Mouse (Mus musculus): ENCODE data around the gene Saa1.
"Not testable (repeated sequence)": the region's sequence is repeated elsewhere in the genome, so short reads cannot be mapped to it uniquely, and the experiment has no call there.

The Saa1 gene

GRCm38 (mm10) chr7:46742880-46743279 lies at the start of gene Saa1:
Gene Saa1 (minus strand): TSS chr7:46742980.
- not testable (repeated sequence) for DNase-seq

- DNase-seq = no peak
These were observed 46.5 kb upstream of the Saa1 start for GRCm38 (mm10) chr7:46789177-46789849.

DNA sequence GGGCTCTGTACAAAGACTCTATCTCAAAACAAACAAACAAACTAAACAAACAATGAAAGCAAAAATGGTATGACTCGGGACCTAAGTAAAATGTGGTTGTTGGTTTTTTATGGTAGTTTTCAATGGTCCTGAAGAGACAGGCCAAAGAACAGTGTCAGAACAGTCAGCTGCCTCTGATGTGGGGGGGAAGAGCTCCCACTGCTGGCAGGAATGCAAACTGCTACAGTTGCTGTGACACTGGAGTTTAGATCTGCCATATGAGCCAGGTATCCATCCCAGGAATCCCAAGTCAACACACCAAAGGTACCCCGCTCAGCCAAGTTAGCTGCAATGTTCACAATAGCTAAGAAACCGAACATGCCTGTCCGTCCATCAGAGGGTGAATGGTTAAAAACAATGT lies 27.9 kb upstream of the Saa1 start:
- peak; percentile 66 to 78 for DNase-seq

DNA sequence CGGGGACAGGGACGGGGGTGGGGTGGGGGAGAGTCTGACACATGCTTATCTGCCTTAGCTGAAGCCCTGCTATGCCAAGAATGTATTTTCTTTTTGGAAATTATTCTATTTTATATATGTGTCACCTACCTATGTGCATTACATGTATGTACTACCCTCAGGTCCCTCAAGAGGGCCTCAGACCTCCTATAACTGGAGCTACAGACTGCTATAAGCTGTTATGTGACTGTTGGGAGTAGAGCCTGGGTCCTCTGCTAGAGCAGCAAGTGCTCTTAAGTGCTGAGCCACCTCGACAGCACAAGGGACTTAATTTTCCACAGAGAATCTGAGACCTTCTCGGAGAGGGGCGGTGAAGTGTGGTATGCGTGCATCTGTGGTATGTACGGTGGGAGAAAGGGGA lies 25.7 kb upstream of the Saa1 start:
- no peak for DNase-seq

DNA sequence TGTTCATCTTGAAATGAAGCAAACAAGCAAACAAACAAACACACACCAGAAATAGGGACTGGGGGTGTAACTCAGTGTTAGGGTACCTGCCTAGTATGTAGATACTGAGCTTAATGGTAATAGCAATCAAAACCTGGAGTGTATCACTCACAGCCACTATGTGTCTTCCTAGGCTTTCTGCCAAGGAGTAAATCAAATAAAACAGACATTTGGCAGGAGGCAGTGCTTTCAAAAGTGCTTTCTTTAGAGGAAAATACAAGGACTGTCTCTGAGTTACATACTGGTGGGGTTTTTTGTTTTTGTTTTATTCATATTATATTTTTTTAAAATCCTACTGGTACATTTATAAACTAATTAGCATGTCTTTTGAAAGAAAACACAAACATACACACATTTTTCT lies 24.6 kb upstream of the Saa1 start:
- DNase-seq = no peak

DNA sequence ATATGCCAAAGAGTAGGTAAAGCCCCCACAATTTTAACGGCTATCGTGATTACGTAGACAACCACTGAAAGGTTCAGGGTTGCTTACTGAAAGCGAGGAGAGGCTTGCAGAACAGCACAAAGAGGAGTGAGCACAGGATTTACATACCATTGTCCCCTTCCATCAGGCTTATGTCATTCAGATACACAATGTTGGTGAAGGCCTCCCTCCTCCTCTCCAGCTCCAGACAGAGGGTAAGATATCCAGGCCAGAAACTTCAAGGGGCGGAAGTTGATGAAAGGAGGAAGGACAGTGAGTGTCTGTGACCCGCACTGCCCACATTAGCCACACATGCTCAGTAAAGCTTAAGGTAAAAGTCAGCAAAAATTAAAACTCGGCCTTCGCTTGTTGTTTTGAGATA lies 21.9 kb upstream of the Saa1 start:
- no peak for DNase-seq

GRCm38 (mm10) chr7:46762601-46763000 lies 19.8 kb upstream of the Saa1 start:
- no peak for DNase-seq

GRCm38 (mm10) chr7:46761049-46761795 lies 18.4 kb upstream of the Saa1 start:
- no peak for DNase-seq

DNA sequence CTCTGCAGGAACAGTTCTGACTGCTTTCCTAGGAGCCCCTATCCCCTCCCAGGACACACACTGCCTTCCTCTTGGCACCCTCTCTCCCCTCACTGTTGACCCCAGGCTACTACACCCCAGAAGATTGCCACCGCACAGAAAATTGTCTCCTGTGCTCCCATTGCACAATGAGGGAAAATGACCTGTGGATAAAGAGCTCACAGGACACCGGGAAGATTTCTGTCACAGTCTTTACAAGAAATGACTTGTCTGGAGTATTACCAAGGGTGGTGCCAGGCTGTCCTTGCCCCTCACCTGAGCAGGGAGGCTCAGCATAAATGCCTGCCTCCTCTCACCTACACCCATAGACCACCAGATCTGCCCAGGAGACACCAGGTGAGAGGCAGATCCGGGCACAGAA lies 8.7 kb upstream of the Saa1 start, which contains the start of gene Saa2:
Saa2 (plus strand) TSS at position 301 of the 400 bp plus-strand sequence.
- DNase-seq = no peak

GRCm38 (mm10) chr7:46748459-46748858 lies 5.7 kb upstream of the Saa1 start:
- no peak for DNase-seq

- no peak for DNase-seq
These were observed 3.6 kb upstream of the Saa1 start for GRCm38 (mm10) chr7:46746381-46746780.

DNA sequence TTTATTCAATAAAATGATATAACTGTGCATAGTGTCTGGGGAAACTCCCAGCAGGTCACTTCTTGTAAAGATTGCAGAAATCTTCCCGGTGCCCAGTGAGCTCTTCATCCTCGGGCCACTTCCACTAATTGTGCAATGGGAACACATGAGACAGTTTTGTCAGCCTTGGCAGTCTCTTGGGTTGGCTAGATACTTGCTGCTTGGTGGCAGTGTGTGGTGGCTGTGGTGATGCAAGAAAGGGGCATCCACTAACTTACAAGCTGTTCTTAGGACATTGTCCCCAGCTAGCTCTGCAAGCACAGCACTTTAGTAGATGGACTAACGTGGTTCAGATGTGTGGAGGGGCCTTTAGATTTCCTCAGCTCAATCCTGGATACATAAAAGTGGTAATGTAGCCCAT lies 3.0 kb upstream of the Saa1 start:
- no peak for DNase-seq

- not testable (repeated sequence) for DNase-seq
These were observed 2.7 kb downstream of the Saa1 start for GRCm38 (mm10) chr7:46740041-46740440.

GRCm38 (mm10) chr7:46738561-46739460 lies 4.0 kb downstream of the Saa1 start:
- DNase-seq = no peak

DNA sequence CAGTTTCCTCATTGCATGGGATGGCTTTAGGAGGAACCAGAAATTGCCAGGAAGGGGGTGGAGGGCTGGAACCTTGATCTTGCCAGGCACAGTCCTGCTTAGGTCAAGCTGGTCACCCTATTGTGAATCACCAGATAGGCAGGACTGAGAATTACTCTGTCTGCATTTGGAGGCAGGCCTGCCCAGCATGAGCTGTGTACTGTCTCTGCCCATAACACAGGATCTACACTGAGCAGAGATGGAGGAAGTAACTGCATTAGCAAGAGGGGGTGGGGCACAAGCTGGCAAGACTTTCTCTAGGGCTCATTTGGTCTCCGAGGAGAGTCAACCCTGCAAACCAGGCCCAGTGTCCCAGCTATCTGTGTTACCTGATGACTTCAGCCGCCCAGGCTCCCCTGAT lies 7.8 kb downstream of the Saa1 start:
- DNase-seq = no peak

- DNase-seq = no peak
These were observed 10.3 kb downstream of the Saa1 start, which contains the start of gene Saa4 for GRCm38 (mm10) chr7:46732458-46732857. Gene Saa4 (minus strand): TSS chr7:46732603.

DNA sequence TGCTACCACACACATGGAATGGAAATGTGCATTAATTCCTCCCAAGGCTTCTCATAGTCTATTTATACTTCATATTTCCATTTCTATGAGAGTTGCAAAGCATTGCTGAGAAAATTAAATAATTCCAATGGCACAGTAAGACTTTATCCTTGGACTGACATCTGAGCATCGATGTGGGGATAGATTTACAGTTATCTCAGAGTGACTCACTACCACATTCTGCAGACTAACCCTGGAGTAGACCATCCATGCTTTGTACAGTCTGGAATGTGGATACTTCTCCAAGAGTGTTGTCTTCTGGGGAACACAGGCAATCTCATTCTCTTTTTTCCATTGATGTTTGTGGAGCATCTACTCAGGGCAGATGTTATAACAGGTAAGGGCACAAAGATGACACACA lies 15.2 kb downstream of the Saa1 start:
- no peak for DNase-seq

DNA sequence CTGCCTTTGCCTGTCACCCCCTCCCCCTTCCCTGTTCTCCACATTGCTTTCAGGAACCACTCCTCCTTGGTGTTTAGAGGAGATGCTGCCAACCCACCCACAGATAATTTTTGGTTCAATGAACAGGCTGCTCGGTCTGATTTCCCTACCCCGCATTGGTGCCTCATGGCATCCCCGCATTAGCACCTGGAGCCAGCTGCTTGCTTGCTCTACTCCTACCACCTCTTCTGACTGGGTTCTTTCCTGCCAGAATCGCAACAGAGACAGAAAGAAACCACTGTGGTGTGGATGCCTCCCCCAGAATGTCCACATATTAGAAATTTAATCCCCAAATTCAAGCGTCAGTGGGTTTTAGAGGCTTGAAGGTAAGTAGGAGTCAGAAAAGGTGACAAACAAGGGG lies 18.4 kb downstream of the Saa1 start:
- DNase-seq = no peak

DNA sequence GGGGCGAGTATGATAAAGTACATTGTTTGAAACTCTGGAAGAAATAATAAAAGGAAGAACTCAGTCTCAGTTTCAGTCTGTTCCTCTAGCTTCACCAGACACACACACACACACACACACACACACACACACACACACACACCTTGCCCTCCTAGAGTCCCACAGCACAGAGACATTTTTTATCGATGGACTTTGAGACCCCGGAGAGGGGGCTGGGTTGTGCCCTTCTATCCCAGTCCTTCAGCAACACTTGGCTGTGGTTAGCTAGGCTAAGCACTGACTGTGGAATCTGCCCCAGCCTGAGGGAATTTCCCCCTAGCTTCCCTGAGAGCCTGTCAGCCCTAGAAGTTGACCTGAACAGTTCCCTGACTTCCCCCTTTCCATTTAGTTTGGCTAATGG lies 18.9 kb downstream of the Saa1 start:
- no peak for DNase-seq

- no peak for DNase-seq
These were observed 19.4 kb downstream of the Saa1 start for GRCm38 (mm10) chr7:46723354-46723753.

GRCm38 (mm10) chr7:46720460-46720859 lies 22.3 kb downstream of the Saa1 start:
- DNase-seq = peak; percentile 48 to 57

DNA sequence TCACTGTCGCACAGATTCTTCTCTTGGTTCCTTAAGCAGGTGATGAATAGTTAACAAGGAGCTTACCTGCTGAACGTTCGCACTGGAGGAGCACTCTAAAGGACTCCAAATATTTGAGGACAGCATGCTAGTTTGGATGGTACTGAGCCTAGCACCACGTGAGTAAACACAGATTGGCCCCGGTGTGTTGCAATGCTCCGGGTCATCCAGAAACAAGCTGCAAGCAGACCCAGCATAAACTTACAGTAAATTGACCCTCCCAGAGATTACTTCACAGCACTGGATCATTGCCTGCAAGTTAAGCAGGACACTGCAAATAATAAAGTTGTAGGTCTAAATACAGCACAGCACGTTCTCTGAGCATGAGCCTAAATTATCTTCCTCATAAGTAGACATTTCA lies 23.3 kb downstream of the Saa1 start:
- peak; percentile 42 to 55 for DNase-seq

- DNase-seq = peak; percentile 85 to 91
These were observed 24.0 kb downstream of the Saa1 start for GRCm38 (mm10) chr7:46718591-46719270.

Data from cerebellum, adult 18-20 months (tissue).